Comparison of ENCODE assay signal across 33 mouse cellular contexts in genomic region chr9:57609803-57610202, GRCm38 (mm10). TPM values are rescaled to one million over a fixed set of nuclear protein-coding genes. Genes with fewer than 3 reads are reported as not detected.
A peak's percentile ranks its signal among the peaks of the same experiment; 100 is the strongest.
DNase-seq lines count a peak whose midpoint lies in the region; ATAC-seq and TF ChIP-seq lines count a peak whose summit lies in the region.
"Had no signal": no experiment of that assay in that cellular context is flagged by ENCODE, and none has a peak within 500 bp of the region (broad histone marks: within the 10 kb centered on the region; RNA-seq: fewer than 3 reads in every experiment).

No protein-coding gene starts in this region.

- H3K9ac ChIP-seq in forebrain, postnatal 0 days, result no peak overlapping the region
- no peak overlapping the region for H3K9ac ChIP-seq in forebrain, embryonic 14.5 days (ENCODE audit: low read length)
- H3K9ac ChIP-seq in midbrain, postnatal 0 days (replicated peaks; ENCODE audit: low read length, poor library complexity, severe bottlenecking), result no peak overlapping the region
- H3K9ac ChIP-seq: embryonic facial prominence, embryonic 12.5 days; embryonic facial prominence, embryonic 15.5 days; forebrain, embryonic 12.5 days; hindbrain, embryonic 13.5 days had no signal

- peaks cover 20% of the 10 kb centered on the region for H3K4me1 ChIP-seq in cerebellum, adult 2 months (ENCODE audit: control insufficient read depth, insufficient read depth, low read length)
- peaks cover 13% of the 10 kb centered on the region for H3K4me1 ChIP-seq in forebrain, postnatal 0 days (ENCODE audit: insufficient read depth)
- peaks cover 16% of the 10 kb centered on the region for H3K4me1 ChIP-seq in forebrain, embryonic 14.5 days (ENCODE audit: control insufficient read depth, insufficient read depth, low read length)
- H3K4me1 ChIP-seq in midbrain, embryonic 10.5 days, result peaks cover 38% of the 10 kb centered on the region
- peaks cover 8% of the 10 kb centered on the region for H3K4me1 ChIP-seq in midbrain, postnatal 0 days (ENCODE audit: insufficient read depth, low read length)

- H3K27ac ChIP-seq in cerebellum, adult 2 months (ENCODE audit: insufficient read depth, low read length), result 0 out of 2 replicates have a peak overlapping the region, but pooled peaks have one; percentile 36
- H3K27ac ChIP-seq in forebrain, postnatal 0 days (ENCODE audit: low read depth, low read length), result 0 out of 2 replicates have a peak overlapping the region, but pooled peaks have one; percentile 42
- H3K27ac ChIP-seq in forebrain, embryonic 14.5 days (ENCODE audit: low read depth, low read length), result no peak overlapping the region
- 0 out of 2 replicates have a peak overlapping the region, but pooled peaks have one; percentile 33 for H3K27ac ChIP-seq in midbrain, embryonic 10.5 days (replicated peaks)
- no peak overlapping the region for H3K27ac ChIP-seq in midbrain, postnatal 0 days (ENCODE audit: low read depth, low read length)
- H3K27ac ChIP-seq: embryonic facial prominence, embryonic 12.5 days; embryonic facial prominence, embryonic 15.5 days; forebrain, embryonic 12.5 days; gastrocnemius, adult 2 months; hindbrain, embryonic 13.5 days had no signal

- no peak for ATAC-seq in forebrain, postnatal 0 days
- ATAC-seq in forebrain, embryonic 14.5 days, result no peak
- ATAC-seq in midbrain, postnatal 0 days (ENCODE audit: low FRiP score), result no peak
- ATAC-seq: hindbrain, postnatal 0 days; inflammation-experienced regulatory T-cells, adult 6 months; intestine, embryonic 16.5 days; Patski had no signal

- WGBS in cerebellum, adult 2 months, result 84% methylated on average over 3 of the region's 3 CpGs
- WGBS in forebrain, postnatal 0 days, result 65% methylated on average over 3 of the region's 3 CpGs
- WGBS in forebrain, embryonic 14.5 days, result 73% methylated on average over 3 of the region's 3 CpGs
- 67% methylated on average over 3 of the region's 3 CpGs for WGBS in midbrain, embryonic 10.5 days
- WGBS in midbrain, postnatal 0 days, result 62% methylated on average over 3 of the region's 3 CpGs

- DNase-seq in cerebellum, adult 2 months, result no peak
- no peak for DNase-seq in cerebellum, postnatal 10 days
- DNase-seq in forebrain, postnatal 0 days, result no peak
- no peak for DNase-seq in forebrain, embryonic 14.5 days (ENCODE audit: low spot score)
- no peak for DNase-seq in midbrain, embryonic 10.5 days (ENCODE audit: low spot score)
- DNase-seq in midbrain, postnatal 0 days (ENCODE audit: low spot score), result no peak
- DNase-seq in spleen, postnatal 14 days (ENCODE audit: low spot score in 2 of 2), result no peak
- no peak for DNase-seq in urinary bladder, postnatal 14 days (ENCODE audit: low spot score)
- DNase-seq: adrenal gland, adult 2 months; adrenal gland, postnatal 14 days; cerebellum, adult 9-10 months; gastrocnemius, adult 2 months; gastrocnemius, postnatal 14 days; heart, adult 11 months had no signal

- no peaks in the 10 kb centered on the region for H3K9me3 ChIP-seq in forebrain, postnatal 0 days (ENCODE audit: low read length)
- no peaks in the 10 kb centered on the region for H3K9me3 ChIP-seq in forebrain, embryonic 14.5 days (replicated peaks; ENCODE audit: control insufficient read depth, low read length)
- no peaks in the 10 kb centered on the region for H3K9me3 ChIP-seq in midbrain, embryonic 10.5 days (replicated peaks)
- H3K9me3 ChIP-seq in midbrain, postnatal 0 days (ENCODE audit: low read length), result no peaks in the 10 kb centered on the region
- H3K9me3 ChIP-seq: embryonic facial prominence, embryonic 12.5 days; embryonic facial prominence, embryonic 15.5 days; forebrain, embryonic 12.5 days; G1E; hindbrain, embryonic 13.5 days had no signal

- no peak for TF ChIP-seq POLR2A in cerebellum, adult 2 months (IDR thresholded peaks at IDR 0.05; ENCODE audit: borderline replicate concordance, insufficient read depth, low read length)

- no peak overlapping the region for H3K4me3 ChIP-seq in cerebellum, adult 2 months (replicated peaks; ENCODE audit: insufficient read depth, low read depth, low read length)
- H3K4me3 ChIP-seq in forebrain, postnatal 0 days (ENCODE audit: low read depth, low read length), result no peak overlapping the region
- no peak overlapping the region for H3K4me3 ChIP-seq in forebrain, embryonic 14.5 days (ENCODE audit: low read depth, low read length)
- H3K4me3 ChIP-seq in midbrain, embryonic 10.5 days, result no peak overlapping the region
- no peak overlapping the region for H3K4me3 ChIP-seq in midbrain, postnatal 0 days (ENCODE audit: low read depth, low read length)
- H3K4me3 ChIP-seq: embryonic facial prominence, embryonic 12.5 days; embryonic facial prominence, embryonic 15.5 days; forebrain, embryonic 12.5 days; gastrocnemius, adult 2 months; hindbrain, embryonic 13.5 days had no signal

- no peaks in the 10 kb centered on the region for H3K36me3 ChIP-seq in forebrain, postnatal 0 days (ENCODE audit: insufficient read depth)
- H3K36me3 ChIP-seq in forebrain, embryonic 14.5 days (ENCODE audit: control insufficient read depth, insufficient read depth, low read length), result no peaks in the 10 kb centered on the region
- H3K36me3 ChIP-seq in midbrain, embryonic 10.5 days, result no peaks in the 10 kb centered on the region
- no peaks in the 10 kb centered on the region for H3K36me3 ChIP-seq in midbrain, postnatal 0 days (ENCODE audit: insufficient read depth, low read length)
- H3K36me3 ChIP-seq: embryonic facial prominence, embryonic 12.5 days; embryonic facial prominence, embryonic 15.5 days; forebrain, embryonic 12.5 days; G1E; hindbrain, embryonic 13.5 days had no signal

- H3K27me3 ChIP-seq in cerebellum, adult 2 months (ENCODE audit: control insufficient read depth, insufficient read depth, low read length), result no peaks in the 10 kb centered on the region
- peaks cover 15% of the 10 kb centered on the region for H3K27me3 ChIP-seq in forebrain, postnatal 0 days (ENCODE audit: insufficient read depth, low read length)
- H3K27me3 ChIP-seq in forebrain, embryonic 14.5 days (replicated peaks; ENCODE audit: control insufficient read depth, insufficient read depth, low read length), result no peaks in the 10 kb centered on the region; the same call in 1 of the 2 replicates
- H3K27me3 ChIP-seq in midbrain, embryonic 10.5 days (ENCODE audit: low read depth, poor library complexity, severe bottlenecking), result peaks cover 35% of the 10 kb centered on the region
- H3K27me3 ChIP-seq in midbrain, postnatal 0 days (ENCODE audit: insufficient read depth, low read length), result no peaks in the 10 kb centered on the region
- H3K27me3 ChIP-seq: Patski had no signal

- no peak overlapping the region for H3K4me2 ChIP-seq in forebrain, postnatal 0 days (ENCODE audit: low read depth)
- no peak overlapping the region for H3K4me2 ChIP-seq in forebrain, embryonic 14.5 days (ENCODE audit: low read length)
- H3K4me2 ChIP-seq in midbrain, postnatal 0 days (ENCODE audit: low read depth, low read length, poor library complexity, severe bottlenecking), result no peak overlapping the region
- H3K4me2 ChIP-seq: embryonic facial prominence, embryonic 12.5 days; embryonic facial prominence, embryonic 15.5 days; forebrain, embryonic 12.5 days; heart, embryonic 11.5 days; hindbrain, embryonic 13.5 days had no signal

- no peak for TF ChIP-seq CTCF in cerebellum, adult 2 months (IDR thresholded peaks at IDR 0.05; ENCODE audit: borderline replicate concordance, insufficient read depth, low read depth, low read length)
- TF ChIP-seq CTCF in forebrain, postnatal 0 days (IDR thresholded peaks at IDR 0.05; ENCODE audit: low read depth), result no peak
- TF ChIP-seq CTCF in midbrain, postnatal 0 days (IDR thresholded peaks at IDR 0.05), result no peak

RNA-seq across cellular contexts. Expression of gene Cplx3, which starts 3.7 kb away (rescaled TPM):
- 1.4 and 1.5 TPM in 2 replicates for polyA plus RNA-seq in cerebellum, adult 2 months (2012; rRNA removed)
- 0.67 and 1.8 TPM in 2 replicates for total RNA-seq in forebrain, postnatal 0 days (2014; rRNA removed)
- 1.2 and 2.6 TPM in 2 replicates for polyA plus RNA-seq in forebrain, postnatal 0 days (2015; fragmentation: Nextera tagmentation; extraction: Ambion mirVana)
- polyA plus RNA-seq in forebrain, embryonic 14.5 days (2014; fragmentation: Nextera tagmentation; extraction: Ambion mirVana), result 0.34 and 0.36 TPM in 2 replicates
- polyA plus RNA-seq in midbrain, embryonic 10.5 days (2016; fragmentation: Nextera tagmentation; extraction: Ambion mirVana), result 2.5 and 3.1 TPM in 2 replicates
- total RNA-seq in midbrain, postnatal 0 days (2014; rRNA removed), result 0.09 TPM in 1 of 2 replicates, not detected in the other
- 1.9 and 2.2 TPM in 2 replicates for polyA plus RNA-seq in midbrain, postnatal 0 days (2015; fragmentation: Nextera tagmentation; extraction: Ambion mirVana)
- total RNA-seq: adrenal gland, adult 2 months; adrenal gland, postnatal 14 days; adrenal gland, postnatal 4 days; CH12.LX; common myeloid progenitor, adult 5-6 weeks; gastrocnemius, adult 2 months; gastrocnemius, postnatal 14 days; gastrocnemius, postnatal 4 days; heart, adult 8-10 months; heart, postnatal 25 days had no signal
- polyA plus RNA-seq: adrenal gland, adult 2 months; embryonic facial prominence, embryonic 15.5 days; G1E; heart, embryonic 11.5 days; heart, embryonic 14.5 days; inflammation-experienced regulatory T-cells, adult 6 months; intestine, embryonic 16.5 days had no signal

RNA-seq across cellular contexts. Expression of gene Lman1l, which starts 10.8 kb away (rescaled TPM):
- 0.06 TPM in 1 of 2 replicates, not detected in the other for polyA plus RNA-seq in cerebellum, adult 2 months (2012; rRNA removed)
- not detected in 2 replicates for total RNA-seq in forebrain, postnatal 0 days (2014; rRNA removed)
- polyA plus RNA-seq in forebrain, postnatal 0 days (2015; fragmentation: Nextera tagmentation; extraction: Ambion mirVana), result not detected in 2 replicates
- not detected in 2 replicates for polyA plus RNA-seq in forebrain, embryonic 14.5 days (2014; fragmentation: Nextera tagmentation; extraction: Ambion mirVana)
- polyA plus RNA-seq in midbrain, embryonic 10.5 days (2016; fragmentation: Nextera tagmentation; extraction: Ambion mirVana), result 0.10 TPM in 1 of 2 replicates, not detected in the other
- not detected in 2 replicates for total RNA-seq in midbrain, postnatal 0 days (2014; rRNA removed)
- polyA plus RNA-seq in midbrain, postnatal 0 days (2015; fragmentation: Nextera tagmentation; extraction: Ambion mirVana), result 0.10 TPM in 1 of 2 replicates, not detected in the other
- total RNA-seq: adrenal gland, adult 2 months; adrenal gland, postnatal 14 days; adrenal gland, postnatal 4 days; CH12.LX; common myeloid progenitor, adult 5-6 weeks; G1E; gastrocnemius, adult 2 months; gastrocnemius, postnatal 14 days; gastrocnemius, postnatal 4 days; heart, postnatal 25 days; hematopoietic stem cell, adult 5-6 weeks; hindbrain, postnatal 0 days had no signal
- polyA plus RNA-seq: adrenal gland, adult 2 months; embryonic facial prominence, embryonic 12.5 days; embryonic facial prominence, embryonic 15.5 days; forebrain, embryonic 12.5 days; G1E; heart, embryonic 11.5 days; heart, postnatal 0 days; hindbrain, embryonic 13.5 days; hindbrain, postnatal 0 days; intestine, embryonic 16.5 days had no signal

RNA-seq across cellular contexts. Expression of gene Ulk3, which starts 20.6 kb away (rescaled TPM):
- 39.5 and 40.3 TPM in 2 replicates for polyA plus RNA-seq in cerebellum, adult 2 months (2012; rRNA removed)
- 24.6 and 31.4 TPM in 2 replicates for total RNA-seq in forebrain, postnatal 0 days (2014; rRNA removed)
- polyA plus RNA-seq in forebrain, postnatal 0 days (2015; fragmentation: Nextera tagmentation; extraction: Ambion mirVana), result 6.0 and 15.6 TPM in 2 replicates
- polyA plus RNA-seq in forebrain, embryonic 14.5 days (2014; fragmentation: Nextera tagmentation; extraction: Ambion mirVana), result 5.2 and 10.8 TPM in 2 replicates
- polyA plus RNA-seq in midbrain, embryonic 10.5 days (2016; fragmentation: Nextera tagmentation; extraction: Ambion mirVana), result 14.5 and 18.8 TPM in 2 replicates
- 18.9 and 23.3 TPM in 2 replicates for total RNA-seq in midbrain, postnatal 0 days (2014; rRNA removed)
- polyA plus RNA-seq in midbrain, postnatal 0 days (2015; fragmentation: Nextera tagmentation; extraction: Ambion mirVana), result 17.4 and 19.9 TPM in 2 replicates

RNA-seq across cellular contexts. Expression of gene Csk, which starts 43.6 kb away (rescaled TPM):
- polyA plus RNA-seq in cerebellum, adult 2 months (2012; rRNA removed), result 45.5 and 57.2 TPM in 2 replicates
- 105 and 135 TPM in 2 replicates for total RNA-seq in forebrain, postnatal 0 days (2014; rRNA removed)
- 37.0 and 46.3 TPM in 2 replicates for polyA plus RNA-seq in forebrain, postnatal 0 days (2015; fragmentation: Nextera tagmentation; extraction: Ambion mirVana)
- polyA plus RNA-seq in forebrain, embryonic 14.5 days (2014; fragmentation: Nextera tagmentation; extraction: Ambion mirVana), result 29.2 and 29.3 TPM in 2 replicates
- polyA plus RNA-seq in midbrain, embryonic 10.5 days (2016; fragmentation: Nextera tagmentation; extraction: Ambion mirVana), result 38.9 and 41.5 TPM in 2 replicates
- 133 and 152 TPM in 2 replicates for total RNA-seq in midbrain, postnatal 0 days (2014; rRNA removed)
- polyA plus RNA-seq in midbrain, postnatal 0 days (2015; fragmentation: Nextera tagmentation; extraction: Ambion mirVana), result 42.4 and 45.5 TPM in 2 replicates

RNA-seq across cellular contexts. Expression of gene Scamp2, which starts 49.1 kb away (rescaled TPM):
- 35.5 and 38.8 TPM in 2 replicates for polyA plus RNA-seq in cerebellum, adult 2 months (2012; rRNA removed)
- 29.3 and 36.3 TPM in 2 replicates for total RNA-seq in forebrain, postnatal 0 days (2014; rRNA removed)
- 37.3 and 42.8 TPM in 2 replicates for polyA plus RNA-seq in forebrain, postnatal 0 days (2015; fragmentation: Nextera tagmentation; extraction: Ambion mirVana)
- polyA plus RNA-seq in forebrain, embryonic 14.5 days (2014; fragmentation: Nextera tagmentation; extraction: Ambion mirVana), result 55.5 and 56.4 TPM in 2 replicates
- 52.4 and 58.9 TPM in 2 replicates for polyA plus RNA-seq in midbrain, embryonic 10.5 days (2016; fragmentation: Nextera tagmentation; extraction: Ambion mirVana)
- 34.5 and 47.4 TPM in 2 replicates for total RNA-seq in midbrain, postnatal 0 days (2014; rRNA removed)
- polyA plus RNA-seq in midbrain, postnatal 0 days (2015; fragmentation: Nextera tagmentation; extraction: Ambion mirVana), result 41.1 and 41.2 TPM in 2 replicates

Comparison
In these comparisons a context has a peak if more than half of its experiments do, and no peak if none do; other contexts are left out.
1. H3K27ac ChIP-seq: peak in cerebellum, adult 2 months (single experiment), forebrain, postnatal 0 days (single experiment) and midbrain, embryonic 10.5 days (single experiment); none in forebrain, embryonic 14.5 days (single experiment) and midbrain, postnatal 0 days (single experiment).